Mouse (Mus musculus) neural tube, embryonic 15.5 days (tissue): ENCODE results near the gene Siae. TPM values are rescaled to one million over a fixed set of nuclear protein-coding genes. Genes with fewer than 3 reads are reported as not detected.

ENCODE experiments used
- ATAC-seq: fragments of 200-750 bp; cut with Nextera tagmentation; 2 replicates; pipeline ENCODE4 v1.8.0; 2017; ENCODE audit warnings: mild to moderate bottlenecking, moderate TSS enrichment, moderate library complexity; ENCODE audit not compliant: low FRiP score
- H3K27ac ChIP-seq: fragments of 300-500 bp; sonication (generic); replicated peaks from 2 replicates; pipeline ENCODE4 v1.5.1; 2015; ENCODE audit warnings: mild to moderate bottlenecking, inconsistent platforms
- H3K27me3 ChIP-seq: fragments of 300-500 bp; sonication (generic); replicated peaks from 2 replicates; pipeline ENCODE4 v1.6.1; 2015; ENCODE audit warnings: inconsistent platforms
- H3K36me3 ChIP-seq: fragments of 300-500 bp; sonication (generic); 2 replicates; pipeline ENCODE4 v1.6.1; 2015; ENCODE audit warnings: inconsistent platforms
- H3K4me1 ChIP-seq: fragments of 300-500 bp; sonication (generic); 2 replicates; pipeline ENCODE4 v1.6.1; 2015; ENCODE audit warnings: inconsistent platforms
- H3K4me2 ChIP-seq: fragments of 300-500 bp; sonication (generic); 2 replicates; pipeline ENCODE4 v1.6.1; 2015; ENCODE audit warnings: inconsistent platforms, mild to moderate bottlenecking, moderate library complexity
- H3K4me3 ChIP-seq: fragments of 300-500 bp; sonication (generic); replicated peaks from 2 replicates; pipeline ENCODE4 v1.5.1; 2015; ENCODE audit warnings: mild to moderate bottlenecking, inconsistent platforms
- H3K9ac ChIP-seq: fragments of 300-500 bp; sonication (generic); replicated peaks from 2 replicates; pipeline ENCODE4 v1.6.1; 2015; ENCODE audit warnings: mild to moderate bottlenecking, inconsistent platforms
- H3K9me3 ChIP-seq: fragments of 300-500 bp; sonication (generic); replicated peaks from 2 replicates; pipeline ENCODE4 v1.6.1; 2016; ENCODE audit warnings: inconsistent platforms
- WGBS: fragments of 180-500 bp; shearing (Covaris S2); methylation state at CpG from one replicate; pipeline ENCODE4 v1.1.7; 2015; ENCODE audit warnings: mixed read lengths; 5-methylcytosine and 5-hydroxymethylcytosine counted together
- polyA plus RNA-seq: library from polyadenylated mRNA; unstranded; fragments of >200 nt; fragmentation: Nextera tagmentation; extraction: Ambion mirVana; gene quantifications from 2 replicates; pipeline ENCODE4 v1.2.1, GENCODE M21; 2015

Siae gene
- polyA plus RNA-seq, 1 experiment from 2014 or later = 13.3 TPM

DNA sequence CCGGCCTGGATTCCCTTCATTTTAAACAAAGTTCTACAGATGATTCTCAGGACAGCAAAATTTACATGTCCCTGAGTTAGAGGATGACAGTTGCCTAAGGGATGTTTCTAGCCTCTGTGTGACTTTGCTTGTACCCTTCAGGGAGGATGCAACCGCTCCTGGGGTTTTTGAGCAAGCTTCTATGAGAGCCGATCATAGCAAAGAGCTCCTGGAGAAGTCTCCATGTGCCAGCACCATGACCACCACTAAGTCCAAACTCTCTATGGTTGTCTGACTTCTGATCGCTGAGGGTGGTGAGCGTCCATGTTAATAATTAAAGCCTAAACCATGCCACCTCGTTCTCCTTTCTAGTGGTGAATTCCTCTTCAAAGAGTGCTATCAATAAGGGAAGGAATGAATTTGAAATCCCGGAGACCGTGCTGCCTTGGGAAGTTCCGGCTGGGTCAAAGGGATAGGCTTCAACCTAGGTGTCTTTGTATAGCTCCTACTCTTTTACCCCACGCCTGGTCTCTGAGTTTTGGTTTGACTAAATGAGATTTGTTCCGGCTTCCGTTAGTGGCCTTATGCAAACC lies 11.5 kb upstream of the Siae start:
- Histone ChIP-seq H3K27ac (no peak overlapping the region), H3K9me3 (no peaks in the 10 kb centered on the region), H3K9ac (peak overlapping the region; percentile 26; the same call in 1 of the 2 replicates), H3K4me2 (peak overlapping the region; percentile 65), H3K36me3 (no peaks in the 10 kb centered on the region), H3K27me3 (peaks cover 52% of the 10 kb centered on the region), H3K4me3 (peak overlapping the region; percentile 33), H3K4me1 (peaks cover 21% of the 10 kb centered on the region)
- ATAC-seq = no peak
- WGBS = 25% methylated on average over 12 of the region's 12 CpGs

DNA sequence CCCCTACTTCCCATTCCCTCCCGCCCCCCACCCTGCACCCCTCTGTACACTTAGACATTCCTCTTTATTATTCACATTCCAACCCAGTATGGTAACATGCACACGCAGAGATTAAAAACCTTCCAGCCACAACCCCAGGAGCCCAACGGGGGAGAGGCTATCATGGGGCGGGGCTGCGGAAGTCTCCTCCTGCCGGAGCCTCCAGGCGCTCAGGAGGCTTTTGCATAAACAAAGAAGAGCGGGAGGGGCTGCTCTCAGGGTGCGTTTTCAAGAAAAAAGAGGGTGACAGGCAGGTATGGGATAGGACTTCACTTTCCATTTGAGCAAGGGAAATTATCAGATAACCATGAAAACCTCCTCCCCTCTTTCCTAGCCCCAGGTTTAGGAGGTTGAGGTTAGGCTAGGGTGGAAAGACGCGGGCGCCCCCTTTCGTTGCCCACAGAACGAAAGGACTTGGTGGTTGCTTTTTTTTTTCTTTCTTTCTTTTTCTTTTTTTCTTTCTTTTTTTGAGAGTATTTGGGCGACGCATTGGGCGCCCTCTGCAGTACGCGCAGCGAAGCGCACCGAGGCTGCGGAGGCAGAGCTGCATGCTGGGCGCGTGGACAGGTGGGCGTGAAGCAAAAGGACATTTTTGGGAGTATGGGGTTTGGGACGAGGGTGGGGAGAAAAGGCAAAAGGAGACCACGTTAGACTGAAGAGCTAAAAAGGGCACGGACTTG lies 10.9 kb upstream of the Siae start:
- Histone ChIP-seq H3K4me1 (peaks cover 21% of the 10 kb centered on the region), H3K27me3 (peaks cover 59% of the 10 kb centered on the region), H3K27ac (no peak overlapping the region), H3K4me3 (peak overlapping the region; percentile 33), H3K4me2 (peak overlapping the region; percentile 65), H3K9ac (peak overlapping the region; percentile 26; the same call in 1 of the 2 replicates), H3K36me3 (no peaks in the 10 kb centered on the region), H3K9me3 (no peaks in the 10 kb centered on the region)
- WGBS = 2% methylated on average over 29 of the region's 29 CpGs
- ATAC-seq = peak; percentile 48

- Histone ChIP-seq H3K4me2 (peak overlapping the region; percentile 65), H3K27me3 (peaks cover 65% of the 10 kb centered on the region), H3K4me1 (peaks cover 21% of the 10 kb centered on the region), H3K9me3 (no peaks in the 10 kb centered on the region), H3K9ac (0 out of 2 replicates have a peak overlapping the region, but pooled peaks have one; percentile 10), H3K36me3 (no peaks in the 10 kb centered on the region), H3K27ac (no peak overlapping the region), H3K4me3 (peak overlapping the region; percentile 33)
- ATAC-seq = peak; percentile 60
- WGBS = 7% methylated on average over 17 of the region's 17 CpGs
Observed at GRCm38 (mm10) chr9:37545166-37545610, 10.3 kb upstream of the Siae start.

- Histone ChIP-seq H3K4me1 (peaks cover 21% of the 10 kb centered on the region), H3K9me3 (no peaks in the 10 kb centered on the region), H3K36me3 (no peaks in the 10 kb centered on the region), H3K4me3 (0 out of 2 replicates have a peak overlapping the region, but pooled peaks have one; percentile 3), H3K27ac (no peak overlapping the region), H3K9ac (no peak overlapping the region), H3K4me2 (peak overlapping the region; percentile 30; the same call in 1 of the 2 replicates), H3K27me3 (peaks cover 72% of the 10 kb centered on the region)
- WGBS = 12% methylated on average over 27 of the region's 27 CpGs
- 0 out of 2 replicates have a peak, but pooled peaks have one; percentile 8 for ATAC-seq
Observed at GRCm38 (mm10) chr9:37545847-37546452, 9.5 kb upstream of the Siae start.

DNA sequence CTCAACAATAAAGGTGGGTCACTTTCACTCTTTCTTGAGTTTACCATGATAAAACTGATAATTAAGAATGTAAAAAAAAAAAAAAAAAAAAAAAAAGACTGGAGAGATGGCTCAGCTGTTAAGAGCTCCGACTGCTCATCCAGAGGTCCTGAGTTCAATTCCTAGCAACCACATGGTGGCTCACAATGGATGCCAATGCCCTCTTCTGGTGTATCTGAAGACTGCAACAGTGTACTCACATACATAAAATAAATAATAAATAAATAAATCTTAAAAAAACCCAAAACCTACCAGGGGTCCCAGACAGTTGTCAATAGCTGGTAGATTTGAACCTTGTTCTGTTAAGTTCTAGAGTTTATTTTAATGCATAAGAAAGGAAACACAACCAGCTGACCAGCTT lies 8.6 kb upstream of the Siae start:
- no peaks in the 10 kb centered on the region for H3K36me3 ChIP-seq
- H3K27me3 ChIP-seq = peaks cover 82% of the 10 kb centered on the region
- H3K9ac ChIP-seq = no peak overlapping the region
- H3K4me3 ChIP-seq = no peak overlapping the region
- no peak overlapping the region for H3K27ac ChIP-seq
- no peaks in the 10 kb centered on the region for H3K9me3 ChIP-seq
- ATAC-seq = no peak
- 90% methylated on average over 1 of the region's 1 CpGs for WGBS
- H3K4me1 ChIP-seq = peaks cover 25% of the 10 kb centered on the region
- no peak overlapping the region for H3K4me2 ChIP-seq

- no peaks in the 10 kb centered on the region for H3K9me3 ChIP-seq
- 74% methylated on average over 1 of the region's 1 CpGs for WGBS
- no peaks in the 10 kb centered on the region for H3K36me3 ChIP-seq
- H3K4me2 ChIP-seq = no peak overlapping the region
- H3K9ac ChIP-seq = no peak overlapping the region
- H3K4me1 ChIP-seq = peaks cover 26% of the 10 kb centered on the region
- peaks cover 89% of the 10 kb centered on the region for H3K27me3 ChIP-seq
- no peak overlapping the region for H3K4me3 ChIP-seq
- no peak for ATAC-seq
- H3K27ac ChIP-seq = no peak overlapping the region
Observed at GRCm38 (mm10) chr9:37550435-37550834, 5.1 kb upstream of the Siae start.

DNA sequence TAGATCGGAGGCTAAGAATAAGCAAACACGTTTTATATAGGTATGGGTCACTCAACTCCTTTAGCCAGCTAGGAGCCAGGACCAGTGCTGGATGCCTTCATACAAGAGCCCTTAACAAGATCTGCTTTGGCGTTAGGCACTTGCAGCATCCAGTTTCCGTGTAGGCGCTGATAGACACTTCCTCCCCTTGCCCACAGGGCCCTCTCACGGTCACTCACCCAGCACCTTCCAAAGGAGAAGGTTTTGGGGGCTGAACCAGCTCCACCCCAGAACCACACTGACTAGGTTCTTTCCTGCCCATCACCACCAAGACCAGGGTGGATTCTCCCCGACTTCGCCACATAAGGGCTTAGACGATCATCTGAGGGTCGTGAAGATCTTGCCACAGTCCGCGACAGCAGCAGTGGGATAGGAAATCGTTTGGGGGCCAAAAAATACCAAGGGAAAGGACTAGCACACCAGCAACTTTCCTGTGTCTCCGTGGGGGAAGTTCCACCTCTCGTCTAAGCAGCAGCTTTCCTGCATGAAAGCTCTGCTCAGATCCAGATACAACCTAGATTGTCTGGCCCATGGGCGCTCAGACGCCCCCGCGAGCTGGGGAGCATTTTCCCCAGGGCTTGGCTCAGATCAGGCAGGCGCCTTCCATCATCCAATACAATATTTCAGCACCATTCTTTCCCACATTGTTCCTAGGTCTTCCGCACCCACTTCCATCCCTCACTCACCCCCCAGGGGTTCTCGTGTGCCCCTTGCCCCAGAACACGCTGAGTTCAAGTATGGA lies 3.6 kb upstream of the Siae start:
- 2% methylated on average over 23 of the region's 23 CpGs for WGBS
- peak overlapping the region; percentile 88 for H3K4me2 ChIP-seq
- H3K4me1 ChIP-seq = peaks cover 19% of the 10 kb centered on the region
- no peaks in the 10 kb centered on the region for H3K9me3 ChIP-seq
- H3K4me3 ChIP-seq = peak overlapping the region; percentile 50
- peaks cover 75% of the 10 kb centered on the region for H3K27me3 ChIP-seq
- H3K9ac ChIP-seq = peak overlapping the region; percentile 40
- no peak overlapping the region for H3K27ac ChIP-seq
- no peaks in the 10 kb centered on the region for H3K36me3 ChIP-seq
- ATAC-seq = no peak

- Histone ChIP-seq H3K9me3 (no peaks in the 10 kb centered on the region), H3K4me1 (peaks cover 19% of the 10 kb centered on the region), H3K27ac (no peak within 1 kb of the TSS), H3K9ac (peak within 1 kb of the TSS; percentile 40), H3K27me3 (peaks cover 68% of the 10 kb centered on the region), H3K36me3 (no peaks in the 10 kb centered on the region), H3K4me2 (peak within 1 kb of the TSS; percentile 88), H3K4me3 (peak within 1 kb of the TSS; percentile 50)
- ATAC-seq = peak; percentile 90
- WGBS = 6% methylated on average over 27 of the region's 31 CpGs
Observed at GRCm38 (mm10) chr9:37552536-37553293, 2.8 kb upstream of the Siae start, which contains the start of gene Nrgn. Gene Nrgn, minus strand, starts transcription at chr9:37552904.

- Histone ChIP-seq H3K36me3 (no peaks in the 10 kb centered on the region), H3K4me3 (no peak overlapping the region), H3K9ac (no peak overlapping the region), H3K4me1 (peaks cover 19% of the 10 kb centered on the region), H3K4me2 (no peak overlapping the region), H3K9me3 (no peaks in the 10 kb centered on the region), H3K27ac (no peak overlapping the region), H3K27me3 (peaks cover 55% of the 10 kb centered on the region)
- 94% methylated on average over 1 of the region's 1 CpGs for WGBS
- no peak for ATAC-seq
Observed at GRCm38 (mm10) chr9:37554279-37554678, 1.2 kb upstream of the Siae start.

GRCm38 (mm10) chr9:37556366-37556765 lies 868 bp downstream of the Siae start:
- no peak overlapping the region for H3K4me2 ChIP-seq
- H3K27ac ChIP-seq = no peak overlapping the region
- no peaks in the 10 kb centered on the region for H3K36me3 ChIP-seq
- no peak for ATAC-seq
- H3K4me1 ChIP-seq = peaks cover 19% of the 10 kb centered on the region
- no peak overlapping the region for H3K4me3 ChIP-seq
- no peaks in the 10 kb centered on the region for H3K9me3 ChIP-seq
- WGBS = 75% methylated on average over 3 of the region's 3 CpGs
- H3K27me3 ChIP-seq = peaks cover 34% of the 10 kb centered on the region
- H3K9ac ChIP-seq = no peak overlapping the region

DNA sequence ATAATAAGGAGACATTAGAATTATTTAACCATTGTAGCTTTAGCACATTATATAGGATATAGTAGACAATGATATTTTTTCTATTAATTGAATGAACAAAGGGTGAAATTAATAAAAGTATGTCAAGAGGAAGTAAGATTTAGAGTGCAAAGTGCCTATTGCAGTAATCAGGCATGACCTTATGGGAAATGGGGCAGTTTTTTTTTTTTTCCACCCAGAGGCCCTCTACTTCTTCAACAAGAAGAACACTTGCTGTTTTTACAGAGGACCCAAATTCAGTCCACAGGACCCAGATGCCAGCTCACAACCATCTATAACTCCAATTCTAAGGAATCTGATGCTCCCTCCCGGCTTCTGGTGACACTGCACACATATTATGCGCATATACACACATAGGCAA lies 5.1 kb downstream of the Siae start:
- Histone ChIP-seq H3K27ac (no peak overlapping the region), H3K4me3 (no peak overlapping the region), H3K9me3 (no peaks in the 10 kb centered on the region), H3K36me3 (no peaks in the 10 kb centered on the region), H3K4me2 (no peak overlapping the region), H3K9ac (no peak overlapping the region), H3K4me1 (no peaks in the 10 kb centered on the region), H3K27me3 (no peaks in the 10 kb centered on the region)
- 81% methylated on average over 2 of the region's 2 CpGs for WGBS
- ATAC-seq = no peak
